Comparison of ENCODE assay signal across 8 mouse cellular contexts in the genomic region with DNA sequence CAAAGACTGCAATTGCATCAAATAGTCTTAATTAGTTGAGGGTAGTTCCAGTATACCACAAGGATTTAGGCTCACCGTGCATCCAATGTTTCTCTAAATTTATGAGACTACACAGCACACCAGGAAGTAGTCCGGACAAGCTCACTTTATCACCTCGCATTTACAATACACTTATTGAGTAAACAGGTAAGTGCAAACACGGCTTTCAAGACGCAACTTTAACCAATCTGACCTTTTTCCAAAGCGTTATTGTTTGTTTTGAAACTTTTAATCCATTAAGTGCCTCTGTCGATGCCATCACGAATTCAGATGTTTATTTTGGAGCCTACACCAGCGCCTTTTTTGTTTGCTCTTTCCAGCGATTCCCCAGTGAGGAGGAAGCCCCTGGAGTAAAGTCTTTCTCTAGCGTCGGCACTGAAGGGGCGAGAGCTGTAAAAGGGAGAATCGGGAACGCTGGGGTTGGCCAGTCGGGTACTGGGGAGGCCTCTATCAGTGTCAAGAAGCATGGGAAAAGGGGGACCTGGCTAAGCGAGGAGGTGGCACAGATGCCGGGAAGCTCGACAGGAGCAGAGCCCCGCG. TPM values are rescaled to one million over a fixed set of nuclear protein-coding genes. Genes with fewer than 3 reads are reported as not detected.
DNase-seq lines count a peak whose midpoint lies in the region; ATAC-seq and TF ChIP-seq lines count a peak whose summit lies in the region.

No protein-coding gene starts in this region.

- peaks cover 10% of the 10 kb centered on the region; the same call in 1 of the 2 replicates for H3K4me1 ChIP-seq in heart, embryonic 11.5 days (ENCODE audit: control insufficient read depth, insufficient read depth, low read length)
- H3K4me1 ChIP-seq in E14TG2a.4 (replicated peaks; ENCODE audit: low read depth, low read length): peaks cover 23% of the 10 kb centered on the region
- H3K4me1 ChIP-seq in heart, postnatal 0 days (ENCODE audit: control insufficient read depth, insufficient read depth): peaks cover 14% of the 10 kb centered on the region
- H3K4me1 ChIP-seq in midbrain, embryonic 10.5 days: peaks cover 33% of the 10 kb centered on the region

- no peak for ATAC-seq in heart, embryonic 11.5 days (replicated peaks; ENCODE audit: insufficient number of reproducible peaks, low FRiP score, low TSS enrichment)
- ATAC-seq in heart, postnatal 0 days (ENCODE audit: insufficient read depth, low read depth): no peak

- TF ChIP-seq CTCF in E14TG2a.4 (conservative IDR thresholded peaks at IDR 0.05; ENCODE audit: low read length): no peak
- TF ChIP-seq CTCF in heart, postnatal 0 days (IDR thresholded peaks at IDR 0.05; ENCODE audit: low read depth): no peak

- TF ChIP-seq EP300 in heart, postnatal 0 days (IDR thresholded peaks at IDR 0.05; ENCODE audit: low read depth): no peak

- H3K27ac ChIP-seq in heart, embryonic 11.5 days (ENCODE audit: low read depth, low read length): peak overlapping the region; percentile 87
- peak overlapping the region; percentile 94 for H3K27ac ChIP-seq in heart, postnatal 0 days (ENCODE audit: low read depth)
- peak overlapping the region; percentile 97 for H3K27ac ChIP-seq in midbrain, embryonic 10.5 days (replicated peaks)

- intact Hi-C loops in heart, postnatal 36 days (cut with DNase I): loop anchor here (2.0 to 5.0 kb wide), 4 partner anchors 37 to 822 kb away; partner anchors contain the start of genes Cacybp, Cenpl, Dars2 and Klhl20

- H3K36me3 ChIP-seq in heart, embryonic 11.5 days (ENCODE audit: control insufficient read depth, insufficient read depth, low read length): peaks cover 34% of the 10 kb centered on the region
- H3K36me3 ChIP-seq in E14TG2a.4 (ENCODE audit: insufficient read depth, low read length): peaks cover 70% of the 10 kb centered on the region
- H3K36me3 ChIP-seq in heart, postnatal 0 days (replicated peaks; ENCODE audit: control insufficient read depth, insufficient read depth, low read length): peaks cover 52% of the 10 kb centered on the region
- H3K36me3 ChIP-seq in midbrain, embryonic 10.5 days: peaks cover 75% of the 10 kb centered on the region

- DNase-seq in heart, postnatal 36 days: no peak
- DNase-seq in heart, postnatal 0 days (ENCODE audit: low spot score): no peak
- no peak for DNase-seq in midbrain, embryonic 10.5 days (ENCODE audit: low spot score)
- no peak for DNase-seq in adrenal gland, postnatal 4 days (ENCODE audit: low spot score in 2 of 2)
- no peak for DNase-seq in left cerebral cortex, adult 18-20 months (ENCODE audit: low spot score in 2 of 2)
- DNase-seq in ovary, postnatal 14 days (ENCODE audit: low spot score): no peak

- no peaks in the 10 kb centered on the region for H3K27me3 ChIP-seq in heart, embryonic 11.5 days (ENCODE audit: control insufficient read depth, insufficient read depth, low read length)
- no peaks in the 10 kb centered on the region for H3K27me3 ChIP-seq in E14TG2a.4 (ENCODE audit: insufficient read depth, low read length)
- H3K27me3 ChIP-seq in heart, postnatal 0 days (ENCODE audit: control insufficient read depth, insufficient read depth, low read length): no peaks in the 10 kb centered on the region
- no peaks in the 10 kb centered on the region for H3K27me3 ChIP-seq in midbrain, embryonic 10.5 days (ENCODE audit: low read depth, poor library complexity, severe bottlenecking)

- peak overlapping the region; percentile 73 for H3K4me3 ChIP-seq in heart, embryonic 11.5 days (ENCODE audit: low read depth, low read length)
- peak overlapping the region; percentile 86 for H3K4me3 ChIP-seq in E14TG2a.4 (replicated peaks; ENCODE audit: low read length)
- peak overlapping the region; percentile 83 for H3K4me3 ChIP-seq in heart, postnatal 0 days (ENCODE audit: low read depth, low read length)
- peak overlapping the region; percentile 67 for H3K4me3 ChIP-seq in midbrain, embryonic 10.5 days

- H3K9me3 ChIP-seq in heart, embryonic 11.5 days (replicated peaks; ENCODE audit: control insufficient read depth, low read length): no peaks in the 10 kb centered on the region
- H3K9me3 ChIP-seq in E14TG2a.4 (ENCODE audit: low read length): no peaks in the 10 kb centered on the region
- H3K9me3 ChIP-seq in heart, postnatal 0 days (replicated peaks; ENCODE audit: control insufficient read depth, low read length): no peaks in the 10 kb centered on the region
- no peaks in the 10 kb centered on the region for H3K9me3 ChIP-seq in midbrain, embryonic 10.5 days (replicated peaks)

- H3K4me2 ChIP-seq in heart, embryonic 11.5 days: peak overlapping the region; percentile 65
- H3K4me2 ChIP-seq in heart, postnatal 0 days (ENCODE audit: low read depth, low read length): peak overlapping the region; percentile 81

- H3K9ac ChIP-seq in heart, embryonic 11.5 days (ENCODE audit: low read depth, low read length): peak overlapping the region; percentile 92
- H3K9ac ChIP-seq in heart, postnatal 0 days (replicated peaks; ENCODE audit: low read depth, low read length): peak overlapping the region; percentile 84

- 2% methylated on average over 21 of the region's 21 CpGs for WGBS in heart, embryonic 11.5 days (ENCODE audit: insufficient replicate concordance)
- under 1% methylated on average over 21 of the region's 21 CpGs for whole genome bisulfite sequencing in heart, postnatal 0 days
- 3% methylated on average over 21 of the region's 21 CpGs for WGBS in midbrain, embryonic 10.5 days

RNA-seq across cellular contexts. Expression of gene Zbtb37, which starts 0.7 kb away (rescaled TPM):
- 8.0 and 11.2 TPM in 2 replicates for polyA plus RNA-seq in heart, embryonic 11.5 days (2014; fragmentation: Nextera tagmentation; extraction: Ambion mirVana)
- total RNA-seq in heart, postnatal 36 days (2021): 10 to 100 TPM; 10.6 to 14.8 TPM
- total RNA-seq in heart, postnatal 0 days (2014; rRNA removed; ENCODE audit: low replicate concordance): 3.1 and 5.6 TPM in 2 replicates
- 4.5 and 5.0 TPM in 2 replicates for polyA plus RNA-seq in heart, postnatal 0 days (2015; fragmentation: Nextera tagmentation; extraction: Ambion mirVana)
- 5.3 and 6.7 TPM in 2 replicates for polyA plus RNA-seq in midbrain, embryonic 10.5 days (2016; fragmentation: Nextera tagmentation; extraction: Ambion mirVana)
- total RNA-seq in adrenal gland, postnatal 4 days (2021): 10 to 100 TPM; 26.4 to 29.5 TPM
- total RNA-seq in left cerebral cortex, adult 18-20 months (2021): 10 to 100 TPM; 15.0 to 21.3 TPM

RNA-seq across cellular contexts. Expression of gene Dars2, which starts 36.5 kb away (rescaled TPM):
- 37.0 and 41.4 TPM in 2 replicates for polyA plus RNA-seq in heart, embryonic 11.5 days (2014; fragmentation: Nextera tagmentation; extraction: Ambion mirVana)
- total RNA-seq in heart, postnatal 36 days (2021): 10 to 100 TPM; 23.8 to 25.5 TPM
- total RNA-seq in heart, postnatal 0 days (2014; rRNA removed; ENCODE audit: low replicate concordance): 16.3 and 18.6 TPM in 2 replicates
- polyA plus RNA-seq in heart, postnatal 0 days (2015; fragmentation: Nextera tagmentation; extraction: Ambion mirVana): 17.4 and 19.8 TPM in 2 replicates
- 62.5 and 72.3 TPM in 2 replicates for polyA plus RNA-seq in midbrain, embryonic 10.5 days (2016; fragmentation: Nextera tagmentation; extraction: Ambion mirVana)
- 10 to 100 TPM; 30.2 to 31.0 TPM for total RNA-seq in adrenal gland, postnatal 4 days (2021)
- total RNA-seq in left cerebral cortex, adult 18-20 months (2021): 10 to 100 TPM; 20.0 to 20.4 TPM

RNA-seq across cellular contexts. Expression of gene Cenpl, which starts 36.6 kb away (rescaled TPM):
- polyA plus RNA-seq in heart, embryonic 11.5 days (2014; fragmentation: Nextera tagmentation; extraction: Ambion mirVana): 22.3 and 24.8 TPM in 2 replicates
- total RNA-seq in heart, postnatal 36 days (2021): 1 to 10 TPM in 1 of 2 experiments, under 1 TPM in 1; 0.83 to 1.7 TPM
- 0.69 and 5.3 TPM in 2 replicates for total RNA-seq in heart, postnatal 0 days (2014; rRNA removed; ENCODE audit: low replicate concordance)
- polyA plus RNA-seq in heart, postnatal 0 days (2015; fragmentation: Nextera tagmentation; extraction: Ambion mirVana): 6.9 and 7.3 TPM in 2 replicates
- 40.3 and 40.6 TPM in 2 replicates for polyA plus RNA-seq in midbrain, embryonic 10.5 days (2016; fragmentation: Nextera tagmentation; extraction: Ambion mirVana)
- total RNA-seq in adrenal gland, postnatal 4 days (2021): 10 to 100 TPM in 1 of 2 experiments, 1 to 10 TPM in 1; 9.6 to 10.2 TPM
- total RNA-seq in left cerebral cortex, adult 18-20 months (2021): 1 to 10 TPM; 1.6 to 2.1 TPM

RNA-seq across cellular contexts. Expression of gene Serpinc1, which starts 55.6 kb away (rescaled TPM):
- polyA plus RNA-seq in heart, embryonic 11.5 days (2014; fragmentation: Nextera tagmentation; extraction: Ambion mirVana): 1.2 and 2.4 TPM in 2 replicates
- under 1 TPM; 0.06 to 0.24 TPM for total RNA-seq in heart, postnatal 36 days (2021)
- 0.53 and 1.3 TPM in 2 replicates for total RNA-seq in heart, postnatal 0 days (2014; rRNA removed; ENCODE audit: low replicate concordance)
- polyA plus RNA-seq in heart, postnatal 0 days (2015; fragmentation: Nextera tagmentation; extraction: Ambion mirVana): 1.5 and 1.6 TPM in 2 replicates
- polyA plus RNA-seq in midbrain, embryonic 10.5 days (2016; fragmentation: Nextera tagmentation; extraction: Ambion mirVana): 2.0 and 2.3 TPM in 2 replicates
- total RNA-seq in adrenal gland, postnatal 4 days (2021): 100 to 1,000 TPM in 1 of 2 experiments, 10 to 100 TPM in 1; 10.2 to 294 TPM
- under 1 TPM; 0.19 to 0.21 TPM for total RNA-seq in left cerebral cortex, adult 18-20 months (2021)
